Mouse (Mus musculus): ENCODE data around the gene Tcea3.

- TF ChIP-seq CTCF (IDR thresholded peaks at IDR 0.05; ENCODE audit: low read depth) (no peak), EP300 (IDR thresholded peaks at IDR 0.05; ENCODE audit: low read depth) (no peak)
Measured at GRCm38 (mm10) chr4:136255919-136256318, 8.4 kb downstream of the Tcea3 start.

All from liver, postnatal 0 days (tissue).